In the genomic region with DNA sequence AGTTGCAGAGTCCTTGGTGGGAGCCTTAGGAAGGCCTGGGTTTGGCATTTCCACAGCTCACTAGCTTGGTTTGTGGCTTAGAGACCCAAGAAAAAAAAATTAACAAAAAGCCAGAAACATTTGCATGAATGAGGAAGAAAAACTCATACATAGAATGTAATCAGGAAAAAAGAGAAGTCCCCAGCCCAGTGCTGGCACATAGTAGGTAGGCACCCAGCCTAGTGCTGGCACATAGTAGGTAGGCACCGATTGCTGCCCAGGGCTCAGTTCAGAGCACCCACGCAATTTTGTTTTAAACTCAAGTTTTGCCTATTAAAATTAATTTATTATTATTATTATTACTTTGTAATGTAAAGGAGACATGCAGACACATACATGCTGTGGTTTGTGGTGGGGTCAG, we compare ENCODE assay signal across 17 mouse cellular contexts. TPM values are rescaled to one million over a fixed set of nuclear protein-coding genes. Genes with fewer than 3 reads are reported as not detected.
"Had no signal": no experiment of that assay in that cellular context is flagged by ENCODE, and none has a peak within 500 bp of the region (broad histone marks: within the 10 kb centered on the region; RNA-seq: fewer than 3 reads in every experiment).

No protein-coding gene starts in this region.

- H3K27me3 ChIP-seq: neural tube, embryonic 13.5 days; stomach, embryonic 15.5 days had no signal

- H3K27ac ChIP-seq: neural tube, embryonic 13.5 days; neural tube, embryonic 15.5 days; stomach, embryonic 15.5 days; stomach, postnatal 0 days had no signal

- H3K9ac ChIP-seq: neural tube, embryonic 13.5 days; neural tube, embryonic 15.5 days; stomach, embryonic 15.5 days had no signal

- H3K4me3 ChIP-seq: neural tube, embryonic 13.5 days; neural tube, embryonic 15.5 days; stomach, embryonic 15.5 days had no signal

- H3K9me3 ChIP-seq: neural tube, embryonic 13.5 days; neural tube, embryonic 15.5 days; stomach, embryonic 15.5 days had no signal

- H3K36me3 ChIP-seq: neural tube, embryonic 13.5 days; neural tube, embryonic 15.5 days; stomach, embryonic 15.5 days had no signal

- DNase-seq: retina, postnatal 1 day; right cerebral cortex, adult 18-20 months; right cerebral cortex, postnatal 14 days; right cerebral cortex, postnatal 25 days; right cerebral cortex, postnatal 4 days; spleen, adult 18-20 months; thymus, adult 18-20 months; thymus, adult 2 months; thymus, postnatal 14 days; thymus, postnatal 25 days; thymus, postnatal 36 days; thymus, postnatal 4 days had no signal

- H3K4me2 ChIP-seq: neural tube, embryonic 13.5 days; neural tube, embryonic 15.5 days; stomach, embryonic 15.5 days had no signal

- H3K4me1 ChIP-seq: stomach, embryonic 15.5 days had no signal

RNA-seq across cellular contexts. Expression of a gene that starts 42.1 kb away (rescaled TPM):
- total RNA-seq: neutrophil, adult 5-6 weeks had no signal
